Mouse (Mus musculus) liver, embryonic 12.5 days (tissue): ENCODE measurements around the gene Ilvbl. TPM values are rescaled to one million over a fixed set of nuclear protein-coding genes. Genes with fewer than 3 reads are reported as not detected.

ENCODE experiments used
- microRNA-seq: library from miRNA; unstranded; fragments of <30 nt; microRNA quantifications from one replicate; pipeline ENCODE4, GENCODE M21; 2017
- polyA plus RNA-seq: library from polyadenylated mRNA; unstranded; fragments of >200 nt; fragmentation: Nextera tagmentation; extraction: Ambion mirVana; gene quantifications from 2 replicates; pipeline ENCODE4 v1.2.1, GENCODE M21; 2016

Gene Ilvbl
- polyA plus RNA-seq, 1 experiment from 2014 or later, result 21.1 TPM

Small RNA genes within 50 kb of the gene (microRNA-seq; reads per million reads assigned to microRNA genes)
- not detected for gene Gm27541

Other genes with a start within 250 kb of the Ilvbl start
- 25.3 and 25.7 TPM in 2 replicates for gene Agpat3, start 221.9 kb upstream of the Ilvbl start, polyA plus RNA-seq
- gene Rrp1, start 161.3 kb upstream of the Ilvbl start, polyA plus RNA-seq, result 200 and 201 TPM in 2 replicates
- 104 and 106 TPM in 2 replicates for gene Cstb, start 148.7 kb upstream of the Ilvbl start, polyA plus RNA-seq
- gene Pdxk, start 109.4 kb upstream of the Ilvbl start, polyA plus RNA-seq, result 7.8 and 8.2 TPM in 2 replicates
- not detected in 2 replicates for gene Olfr1358, start 56.9 kb upstream of the Ilvbl start, polyA plus RNA-seq
- 3.0 and 3.1 TPM in 2 replicates for gene Syde1, start 17.6 kb downstream of the Ilvbl start, polyA plus RNA-seq
- not detected in 2 replicates for gene Olfr1357, start 43.7 kb downstream of the Ilvbl start, polyA plus RNA-seq
- not detected in 2 replicates for gene Casp14, start 143.9 kb downstream of the Ilvbl start, polyA plus RNA-seq
- gene Ccdc105, start 178.7 kb downstream of the Ilvbl start, polyA plus RNA-seq, result not detected in 2 replicates
- gene Slc1a6, start 206.2 kb downstream of the Ilvbl start, polyA plus RNA-seq, result 0.61 and 0.78 TPM in 2 replicates